Mouse (Mus musculus) heart, embryonic 14.5 days (tissue): Measurements from ENCODE around the gene Crybg1. TPM values are rescaled to one million over a fixed set of nuclear protein-coding genes. Genes with fewer than 3 reads are reported as not detected.

Source experiments
- ATAC-seq: fragments of 200-750 bp; cut with Nextera tagmentation; 2 replicates; pipeline ENCODE4 v1.8.0; 2017; ENCODE audit warnings: low read depth, moderate TSS enrichment; ENCODE audit not compliant: insufficient number of reproducible peaks, insufficient read depth, low FRiP score
- H3K27ac ChIP-seq, 2 experiments: fragments of 200-500 bp in 1 of 2; fragments of 300-500 bp in 1 of 2; sonication (generic) in 1 of 2; replicated peaks in 1 of 2; 2 replicates each; pipeline ENCODE4 v1.5.1; 2012 to 2014; ENCODE audit warnings: low read depth in 2 of 2, low read length in 2 of 2, control low read depth in 1 of 2, mild to moderate bottlenecking in 1 of 2, mixed read lengths in 1 of 2; ENCODE audit not compliant: control insufficient read depth in 1 of 2, insufficient read depth in 1 of 2
- H3K27me3 ChIP-seq: fragments of 300-500 bp; sonication (generic); 2 replicates; pipeline ENCODE4 v1.6.1; 2014; ENCODE audit warnings: mild to moderate bottlenecking, low read length, control low read depth; ENCODE audit not compliant: control insufficient read depth, insufficient read depth
- H3K36me3 ChIP-seq: fragments of 300-500 bp; sonication (generic); 2 replicates; pipeline ENCODE4 v1.6.1; 2014; ENCODE audit warnings: mild to moderate bottlenecking, control low read depth, low read length, mixed read lengths; ENCODE audit not compliant: control insufficient read depth, insufficient read depth
- H3K4me1 ChIP-seq, 2 experiments: fragments of 200-500 bp in 1 of 2; fragments of 300-500 bp in 1 of 2; sonication (generic) in 1 of 2; 2 replicates each; pipeline ENCODE4 v1.6.1; 2012 to 2014; ENCODE audit warnings: low read length in 2 of 2, control low read depth in 1 of 2, mixed read lengths in 1 of 2; ENCODE audit not compliant: control insufficient read depth in 2 of 2, insufficient read depth in 2 of 2
- H3K4me2 ChIP-seq: fragments of 300-500 bp; sonication (generic); 2 replicates; pipeline ENCODE4 v1.6.1; 2014; ENCODE audit warnings: mild to moderate bottlenecking, low read length
- H3K4me3 ChIP-seq, 2 experiments: fragments of 200-500 bp in 1 of 2; fragments of 300-500 bp in 1 of 2; sonication (generic) in 1 of 2; 2 replicates each; pipeline ENCODE4 v1.5.1; 2012 to 2014; ENCODE audit warnings: low read length in 2 of 2, mild to moderate bottlenecking in 2 of 2, control low read depth in 1 of 2, low read depth in 1 of 2, moderate library complexity in 1 of 2; ENCODE audit not compliant: control insufficient read depth in 1 of 2, insufficient read depth in 1 of 2
- H3K9ac ChIP-seq: fragments of 300-500 bp; sonication (generic); 2 replicates; pipeline ENCODE4 v1.6.1; 2014; ENCODE audit warnings: mild to moderate bottlenecking, low read length
- H3K9me3 ChIP-seq: fragments of 300-500 bp; sonication (generic); 2 replicates; pipeline ENCODE4 v1.6.1; 2016; ENCODE audit warnings: low read length, control low read depth; ENCODE audit not compliant: control insufficient read depth
- WGBS: fragments of 180-500 bp; shearing (Covaris S2); extraction: QIAGEN DNeasy Blood & Tissue Kit; methylation state at CpG from one replicate; pipeline ENCODE4 v1.1.7; 2014; 5-methylcytosine and 5-hydroxymethylcytosine counted together
- polyA plus RNA-seq: library from polyadenylated mRNA; unstranded; fragments of >200 nt; fragmentation: Nextera tagmentation; extraction: Ambion mirVana; gene quantifications from 2 replicates; pipeline ENCODE4 v1.2.1, GENCODE M21; 2014

The Crybg1 gene
- polyA plus RNA-seq, 1 experiment from 2014 or later, result 0.16 TPM

GRCm38 (mm10) chr10:44005677-44006641 is 142.7 kb downstream of the Crybg1 start:
- Histone ChIP-seq H3K4me2 (peak overlapping the region; percentile 78), H3K27me3 (peaks cover 66% of the 10 kb centered on the region), H3K9me3 (no peaks in the 10 kb centered on the region), H3K4me1 (peaks cover 2 to 17% of the 10 kb centered on the region in 2 experiments), H3K4me3 (peak overlapping the region; percentile 15 to 35), H3K36me3 (no peaks in the 10 kb centered on the region), H3K27ac (no peak overlapping the region), H3K9ac (no peak overlapping the region)
- no peak for ATAC-seq
- 1% methylated on average over 40 of the region's 40 CpGs for WGBS

GRCm38 (mm10) chr10:44004221-44004751 is 144.4 kb downstream of the Crybg1 start:
- Histone ChIP-seq H3K27ac (no peak overlapping the region), H3K27me3 (peaks cover 73% of the 10 kb centered on the region), H3K9me3 (no peaks in the 10 kb centered on the region), H3K4me3 (peak overlapping the region; percentile 57 to 58), H3K4me2 (peak overlapping the region; percentile 79), H3K4me1 (peaks cover 2 to 17% of the 10 kb centered on the region in 2 experiments), H3K36me3 (no peaks in the 10 kb centered on the region), H3K9ac (peak overlapping the region; percentile 56; the same call in 1 of the 2 replicates)
- no peak for ATAC-seq
- under 1% methylated on average over 33 of the region's 33 CpGs for WGBS

GRCm38 (mm10) chr10:44003551-44004151 is 145.0 kb downstream of the Crybg1 start:
- Histone ChIP-seq H3K27me3 (peaks cover 78% of the 10 kb centered on the region), H3K9ac (peak overlapping the region; percentile 56), H3K27ac (no peak overlapping the region), H3K4me2 (peak overlapping the region; percentile 79), H3K9me3 (no peaks in the 10 kb centered on the region), H3K4me3 (peak overlapping the region; percentile 57 to 58), H3K4me1 (peaks cover 2 to 17% of the 10 kb centered on the region in 2 experiments), H3K36me3 (no peaks in the 10 kb centered on the region)
- WGBS, result under 1% methylated on average over 68 of the region's 68 CpGs
- ATAC-seq, result no peak

DNA sequence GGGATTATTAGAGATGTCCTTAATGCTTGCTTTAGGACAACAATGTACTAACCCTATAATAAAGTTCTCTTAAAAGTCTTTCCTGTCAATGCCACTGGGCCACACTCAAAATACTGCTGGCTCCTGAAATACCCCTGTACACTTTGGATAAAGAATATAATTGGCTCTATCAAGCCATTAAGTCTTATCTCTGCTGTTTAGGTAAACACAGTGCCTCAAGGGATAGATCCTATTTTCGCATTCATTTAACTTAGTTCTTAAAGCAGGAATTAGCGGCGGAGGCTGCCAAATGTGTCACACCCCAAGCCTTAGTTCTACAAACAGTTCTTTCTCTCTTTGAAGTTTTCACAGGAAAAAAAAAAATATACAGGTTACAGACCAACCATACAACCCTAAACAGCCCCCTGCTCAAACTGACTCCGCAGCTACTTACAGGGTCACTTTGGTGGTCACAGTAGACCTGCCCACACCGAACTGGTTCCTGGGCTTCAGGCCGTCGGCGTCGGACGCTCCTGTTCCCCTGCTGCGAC is 145.6 kb downstream of the Crybg1 start:
- Histone ChIP-seq H3K4me2 (peak overlapping the region; percentile 79), H3K9ac (peak overlapping the region; percentile 56; the same call in 1 of the 2 replicates), H3K4me3 (peak overlapping the region; percentile 57 to 58), H3K4me1 (peaks cover 2 to 17% of the 10 kb centered on the region in 2 experiments), H3K27me3 (peaks cover 76% of the 10 kb centered on the region), H3K36me3 (no peaks in the 10 kb centered on the region), H3K27ac (no peak overlapping the region), H3K9me3 (no peaks in the 10 kb centered on the region)
- ATAC-seq, result no peak
- 1% methylated on average over 11 of the region's 11 CpGs for WGBS

DNA sequence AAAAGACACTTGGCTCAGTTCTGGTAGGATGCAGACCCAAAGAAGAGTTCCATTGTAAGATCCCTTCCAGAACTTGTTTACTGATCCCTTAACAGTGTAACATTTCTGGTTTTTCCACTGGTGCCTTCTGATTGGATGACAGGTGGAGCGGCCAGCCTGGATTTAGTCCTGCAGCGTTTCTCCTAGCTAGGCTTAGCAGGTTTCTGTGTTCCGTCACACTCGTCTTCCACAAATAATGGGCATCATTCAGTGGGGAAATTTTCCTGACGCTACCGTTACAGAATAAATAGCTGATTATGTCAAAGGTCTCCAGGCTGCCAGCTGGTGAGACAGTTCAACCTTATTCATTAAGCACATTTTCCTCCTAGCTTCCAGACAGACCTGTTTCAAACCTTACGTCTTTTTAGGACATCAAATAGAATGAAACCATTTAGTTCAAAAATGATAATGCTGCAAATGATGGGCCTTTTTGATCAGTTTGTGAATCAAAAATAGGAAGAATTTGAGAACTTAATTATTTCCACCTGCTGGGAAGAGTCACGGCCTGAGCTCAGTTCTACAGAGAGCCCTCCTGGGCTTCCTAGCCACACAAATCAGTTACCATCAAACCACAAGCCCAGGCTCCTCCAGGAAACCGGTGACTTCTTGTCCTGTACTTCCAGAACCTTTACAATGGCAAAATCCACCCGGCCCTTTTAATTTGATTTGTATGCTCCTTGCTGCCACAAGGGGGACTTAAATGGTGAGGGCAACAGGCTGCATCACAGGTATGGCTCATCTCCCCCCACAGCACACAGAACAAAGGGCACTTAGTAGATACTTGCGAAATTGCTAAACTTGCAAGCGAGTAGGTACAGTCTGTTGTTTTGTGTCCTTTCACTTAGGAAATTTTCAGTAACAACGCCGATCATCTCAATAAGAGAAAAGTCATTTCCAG is 146.4 kb downstream of the Crybg1 start:
- WGBS, result 31% methylated on average over 14 of the region's 14 CpGs
- no peak for ATAC-seq

GRCm38 (mm10) chr10:44000156-44000865 is 148.3 kb downstream of the Crybg1 start:
- 70% methylated on average over 2 of the region's 2 CpGs for WGBS
- Histone ChIP-seq H3K4me2 (no peak overlapping the region), H3K36me3 (no peaks in the 10 kb centered on the region), H3K9me3 (no peaks in the 10 kb centered on the region), H3K27me3 (peaks cover 55% of the 10 kb centered on the region), H3K27ac (no peak overlapping the region), H3K4me1 (peaks cover 3 to 7% of the 10 kb centered on the region in 2 experiments; a peak in 3 of 4 replicates), H3K4me3 (no peak overlapping the region), H3K9ac (no peak overlapping the region)
- ATAC-seq, result no peak

More for the DNA sequence above, 146.4 kb downstream of the Crybg1 start:
- Histone ChIP-seq H3K4me2 (no peak overlapping the region), H3K9me3 (no peaks in the 10 kb centered on the region), H3K9ac (no peak overlapping the region), H3K4me3 (no peak overlapping the region), H3K4me1 (peaks cover 3 to 17% of the 10 kb centered on the region in 2 experiments), H3K27ac (no peak overlapping the region), H3K27me3 (peaks cover 72% of the 10 kb centered on the region), H3K36me3 (no peaks in the 10 kb centered on the region)
